Mouse (Mus musculus) kidney, adult 8-10 months (tissue): ENCODE measurements at regions not wholly inside any gene's neighbourhood (a gene's known extent, or its start where the extent isn't known, plus 50 kb on each side); places are given as distances from the start of the nearest gene placed in this dataset.

Source experiments
- DNase-seq, 2 experiments: peaks; one replicate each; pipeline ENCODE4 v3.0.0; 2022

DNA sequence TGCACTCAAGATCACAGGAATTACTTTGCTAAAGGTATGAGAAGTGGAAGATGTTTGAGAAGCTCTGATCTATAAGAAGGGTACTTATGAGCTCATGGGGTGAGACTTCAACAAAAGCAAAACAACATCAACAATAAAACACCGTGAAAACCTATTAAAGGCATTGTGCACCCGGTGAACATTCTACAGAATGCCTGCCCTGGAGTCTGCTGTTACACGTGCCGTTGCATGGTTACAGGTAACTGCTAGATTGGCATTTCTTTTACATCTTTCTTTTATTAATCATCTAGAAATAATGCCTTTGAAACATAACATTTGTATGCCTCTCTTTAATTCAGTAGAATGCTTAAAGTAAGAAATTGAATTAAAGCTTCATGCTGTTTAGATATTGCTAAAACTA, 661.0 kb downstream of the Pcdh18 start:
- no peak for DNase-seq

DNA sequence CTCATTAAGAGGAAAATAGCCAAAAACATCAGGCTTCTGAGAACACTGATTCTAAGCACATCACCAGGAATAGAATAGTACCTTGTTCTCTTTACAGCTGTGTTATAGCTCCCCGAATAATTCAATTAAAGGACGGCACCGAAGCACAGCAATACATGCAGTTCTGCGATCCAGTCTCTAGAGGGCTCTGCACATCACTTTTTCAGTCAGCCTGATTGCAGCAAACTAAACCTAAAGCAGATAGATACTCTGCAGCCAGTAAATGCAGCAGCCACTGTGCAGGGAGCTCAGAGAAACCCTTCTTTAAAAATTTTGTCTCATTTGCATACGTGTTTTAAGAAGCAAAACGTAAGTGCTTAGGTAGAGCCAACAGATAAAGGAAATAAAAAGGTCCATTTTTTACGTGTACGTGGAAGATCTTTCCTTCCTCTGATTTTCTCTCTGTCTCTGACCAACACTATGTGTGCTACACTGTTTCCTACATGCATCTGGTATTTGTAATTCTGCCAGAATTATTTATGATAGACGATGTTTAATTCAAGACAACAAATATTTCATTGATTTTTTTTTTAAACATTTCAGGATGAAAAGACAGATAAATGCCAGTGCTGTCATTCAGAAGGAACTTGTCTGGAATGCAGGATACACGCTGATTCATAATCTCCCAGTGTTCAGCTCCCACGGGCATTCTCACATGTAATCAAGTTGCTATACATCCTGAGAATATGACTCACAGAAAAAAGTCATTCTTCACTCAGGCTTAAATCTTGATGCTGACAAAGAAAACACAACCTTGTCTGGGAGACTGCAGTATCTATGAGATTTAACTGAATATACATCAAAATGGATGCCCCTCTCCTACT, 663.1 kb downstream of the Pcdh18 start:
- peak; percentile 14 to 45 for DNase-seq

DNA sequence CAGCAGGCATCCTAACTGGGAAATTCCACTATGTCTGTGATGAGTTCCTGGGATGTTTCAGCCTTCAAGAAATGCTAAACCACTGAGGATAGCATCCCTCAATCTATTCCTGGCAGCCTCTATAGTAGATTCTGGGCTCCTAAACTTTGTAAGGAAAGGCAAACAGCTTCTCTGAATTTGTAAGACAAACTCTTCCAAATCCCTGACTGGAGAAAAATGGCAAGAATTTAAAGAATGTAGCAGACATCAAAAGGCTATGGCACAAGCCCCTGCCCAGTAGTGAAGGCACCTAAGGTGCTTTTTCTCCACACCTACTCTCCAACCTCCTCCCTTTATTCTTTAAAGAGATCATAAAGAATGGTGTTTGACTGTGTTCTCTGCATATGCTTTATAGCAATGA, 688.3 kb downstream of the Pcdh18 start:
- DNase-seq, result no peak

- DNase-seq, result no peak
Measured at GRCm38 (mm10) chr3:49062081-49062480, 695.0 kb downstream of the Pcdh18 start.

- DNase-seq, result no peak
Measured at GRCm38 (mm10) chr3:49032981-49033380, 724.1 kb downstream of the Pcdh18 start.

DNA sequence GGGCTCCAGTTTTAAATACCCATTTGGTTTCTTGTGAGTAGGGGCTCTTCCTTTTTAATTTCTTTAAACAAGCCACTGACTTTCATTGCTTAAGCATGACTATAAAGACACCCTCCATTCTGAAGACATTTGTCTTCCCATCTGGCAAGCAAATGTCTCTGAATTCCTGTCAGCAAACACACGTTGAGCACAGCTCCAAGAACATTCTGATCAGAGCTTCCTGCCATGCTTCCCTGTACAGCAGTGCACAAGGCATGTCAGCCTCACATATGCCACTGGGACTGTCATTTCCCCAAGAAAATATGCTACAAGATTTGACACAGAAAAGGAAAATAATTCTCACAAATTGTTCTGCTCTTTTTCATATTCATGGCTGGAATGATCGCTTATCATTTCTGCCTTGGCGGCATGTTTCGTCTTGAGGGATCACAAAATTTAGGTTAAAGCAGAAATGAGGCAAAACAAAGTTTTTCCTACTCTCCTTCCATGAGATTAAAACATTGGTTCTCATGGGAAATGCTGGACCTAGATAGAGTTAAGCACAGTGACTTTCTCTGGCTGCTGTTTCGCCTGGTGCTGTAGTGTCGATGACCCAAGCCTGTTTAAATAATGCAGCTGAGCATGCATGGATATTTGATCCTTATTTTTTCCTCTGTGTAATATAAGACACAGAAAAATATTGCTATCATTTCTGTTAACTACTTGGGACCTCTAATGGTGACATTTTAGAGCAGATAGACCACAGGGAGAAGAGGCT, 747.7 kb downstream of the Pcdh18 start:
- DNase-seq, result no peak
